Mouse (Mus musculus): ENCODE data around the gene Zfp112. TPM values are rescaled to one million over a fixed set of nuclear protein-coding genes. Genes with fewer than 3 reads are reported as not detected.

Zfp112 gene
- polyA plus RNA-seq, 1 experiment from 2014 or later: 0.76 TPM

DNA sequence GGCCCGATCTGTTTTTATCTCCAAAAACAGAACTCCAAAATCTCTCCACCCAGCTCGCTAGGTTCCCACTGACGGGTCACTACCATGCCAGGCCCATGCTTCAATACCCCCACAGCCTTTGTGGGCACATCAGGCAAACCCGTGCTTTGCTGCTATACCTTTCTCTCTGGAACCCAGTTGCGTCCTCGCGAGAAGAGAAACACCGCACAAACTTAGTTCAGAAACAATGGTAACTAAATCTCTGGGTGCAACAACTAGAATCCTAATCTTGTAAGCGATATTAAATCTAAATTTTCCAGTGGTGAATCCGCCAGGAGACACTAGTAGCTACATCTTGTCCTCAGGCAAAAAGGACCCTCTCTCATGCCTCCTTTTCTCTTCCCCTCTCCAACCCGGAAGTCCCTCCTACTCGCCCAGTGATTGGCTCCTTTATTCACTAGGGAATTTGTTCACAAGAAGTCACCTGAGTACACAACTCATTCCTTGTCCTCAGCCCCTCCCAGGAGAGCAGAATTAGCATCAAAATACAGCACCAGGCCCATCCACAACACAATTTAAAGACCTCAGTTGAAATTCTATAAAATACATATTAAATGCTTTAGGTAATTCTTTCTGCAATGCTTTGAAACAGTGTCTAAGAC, 24.5 kb upstream of the Zfp112 start:
- 92% methylated on average over 12 of the region's 12 CpGs for whole genome bisulfite sequencing (ENCODE audit: insufficient replicate concordance)
- peak; percentile 5 for DNase-seq
- Histone ChIP-seq H3K36me3 (replicated peaks; ENCODE audit: insufficient read depth, low read length) (peaks cover 8% of the 10 kb centered on the region; the same call in 1 of the 2 replicates), H3K4me3 (ENCODE audit: low read depth, low read length) (no peak overlapping the region), H3K27ac (ENCODE audit: low read depth) (no peak overlapping the region), H3K9me3 (ENCODE audit: low read length) (no peaks in the 10 kb centered on the region), H3K4me2 (ENCODE audit: low read depth, low read length) (no peak overlapping the region), H3K4me1 (ENCODE audit: insufficient read depth) (peaks cover 10% of the 10 kb centered on the region), H3K27me3 (ENCODE audit: insufficient read depth, low read length) (no peaks in the 10 kb centered on the region), H3K9ac (replicated peaks) (no peak overlapping the region)
- no peak for ATAC-seq
- TF ChIP-seq CTCF (IDR thresholded peaks at IDR 0.05; ENCODE audit: low read depth) (no peak), EP300 (IDR thresholded peaks at IDR 0.05; ENCODE audit: low read depth) (no peak)

DNA sequence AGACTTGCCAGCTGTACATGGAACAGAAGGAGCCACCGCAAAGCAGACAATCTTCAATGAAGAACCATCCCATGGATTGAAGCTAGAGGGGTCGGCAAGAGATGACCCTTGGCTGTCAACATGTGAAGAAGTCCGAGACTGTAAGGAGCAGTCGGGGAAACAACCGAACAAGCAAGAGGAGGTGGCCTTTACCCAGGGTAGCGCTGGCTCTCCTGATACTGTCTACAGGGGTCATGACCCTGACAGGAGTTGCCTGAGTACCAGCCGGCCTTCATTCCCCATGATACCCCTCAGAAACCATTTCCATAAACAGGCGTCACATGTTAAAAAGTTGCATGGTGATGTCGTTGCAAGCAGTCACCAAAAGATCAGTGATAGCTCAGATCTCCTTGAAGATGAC, 7.7 kb upstream of the Zfp112 start:
- H3K4me3 ChIP-seq (ENCODE audit: low read depth, low read length): no peak overlapping the region
- no peaks in the 10 kb centered on the region for H3K27me3 ChIP-seq (ENCODE audit: insufficient read depth, low read length)
- ATAC-seq: no peak
- H3K9me3 ChIP-seq (ENCODE audit: low read length): peaks cover 73% of the 10 kb centered on the region
- H3K9ac ChIP-seq (replicated peaks): no peak overlapping the region
- 91% methylated on average over 9 of the region's 9 CpGs for WGBS (ENCODE audit: insufficient replicate concordance)
- H3K4me2 ChIP-seq (ENCODE audit: low read depth, low read length): no peak overlapping the region
- no peak for DNase-seq
- H3K36me3 ChIP-seq (replicated peaks; ENCODE audit: insufficient read depth, low read length): peaks cover 76% of the 10 kb centered on the region
- H3K27ac ChIP-seq (ENCODE audit: low read depth): no peak overlapping the region
- TF ChIP-seq EP300 (IDR thresholded peaks at IDR 0.05; ENCODE audit: low read depth) (no peak), CTCF (IDR thresholded peaks at IDR 0.05; ENCODE audit: low read depth) (no peak)
- no peaks in the 10 kb centered on the region for H3K4me1 ChIP-seq (ENCODE audit: insufficient read depth)

DNA sequence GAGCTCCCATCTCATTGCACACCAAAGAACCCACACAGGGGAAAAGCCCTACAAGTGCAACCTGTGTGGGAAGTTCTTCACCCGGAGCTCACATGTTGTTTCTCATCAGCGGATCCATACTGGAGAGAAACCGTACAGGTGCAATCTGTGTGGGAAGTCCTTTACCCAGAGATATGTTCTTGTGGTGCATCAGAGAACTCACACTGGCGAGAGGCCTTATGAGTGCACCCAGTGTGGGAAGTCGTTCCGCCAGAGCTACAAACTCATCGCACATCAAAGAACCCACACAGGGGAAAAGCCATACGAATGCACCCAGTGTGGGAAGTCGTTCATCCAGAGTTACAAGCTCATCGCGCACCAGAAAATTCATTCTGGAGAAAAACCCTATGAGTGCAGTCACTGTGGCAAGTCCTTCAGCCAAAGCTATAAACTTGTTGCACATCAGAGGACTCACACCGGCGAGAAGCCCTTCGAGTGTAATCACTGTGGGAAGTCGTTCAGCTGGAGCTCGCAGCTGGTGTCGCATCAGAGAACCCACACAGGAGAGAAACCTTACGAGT, 6.9 kb upstream of the Zfp112 start:
- no peak overlapping the region for H3K4me2 ChIP-seq (ENCODE audit: low read depth, low read length)
- H3K27ac ChIP-seq (ENCODE audit: low read depth): no peak overlapping the region
- H3K4me1 ChIP-seq (ENCODE audit: insufficient read depth): no peaks in the 10 kb centered on the region
- no peaks in the 10 kb centered on the region for H3K27me3 ChIP-seq (ENCODE audit: insufficient read depth, low read length)
- H3K4me3 ChIP-seq (ENCODE audit: low read depth, low read length): no peak overlapping the region
- ATAC-seq: no peak
- H3K9ac ChIP-seq (replicated peaks): no peak overlapping the region
- WGBS (ENCODE audit: insufficient replicate concordance): 91% methylated on average over 18 of the region's 18 CpGs
- H3K36me3 ChIP-seq (replicated peaks; ENCODE audit: insufficient read depth, low read length): peaks cover 74% of the 10 kb centered on the region
- DNase-seq: no peak
- TF ChIP-seq CTCF (IDR thresholded peaks at IDR 0.05; ENCODE audit: low read depth) (no peak), EP300 (IDR thresholded peaks at IDR 0.05; ENCODE audit: low read depth) (no peak)
- H3K9me3 ChIP-seq (ENCODE audit: low read length): peaks cover 75% of the 10 kb centered on the region

DNA sequence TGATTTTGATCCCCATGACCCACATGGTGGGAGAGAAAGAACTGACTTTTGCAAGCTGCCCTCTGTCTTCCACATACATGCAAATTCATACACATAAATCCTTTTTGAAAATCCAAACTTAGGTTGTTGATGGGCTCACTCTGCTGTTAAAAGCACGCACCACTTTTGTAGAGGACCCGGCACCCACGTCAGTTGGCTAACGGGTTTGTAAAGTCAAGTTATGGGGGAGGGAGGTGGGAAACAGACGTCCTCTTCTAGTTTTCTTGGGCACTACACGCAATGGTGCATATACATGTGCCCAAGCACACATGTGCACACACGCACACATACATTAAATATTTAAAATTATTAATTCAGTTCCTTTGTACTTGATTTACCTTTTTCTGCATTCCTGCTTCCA, 1.3 kb upstream of the Zfp112 start:
- WGBS (ENCODE audit: insufficient replicate concordance): 87% methylated on average over 7 of the region's 7 CpGs
- TF ChIP-seq EP300 (IDR thresholded peaks at IDR 0.05; ENCODE audit: low read depth) (no peak), CTCF (IDR thresholded peaks at IDR 0.05; ENCODE audit: low read depth) (no peak)
- no peak for ATAC-seq
- Histone ChIP-seq H3K4me3 (ENCODE audit: low read depth, low read length) (no peak overlapping the region), H3K27me3 (ENCODE audit: insufficient read depth, low read length) (no peaks in the 10 kb centered on the region), H3K4me2 (ENCODE audit: low read depth, low read length) (no peak overlapping the region), H3K36me3 (replicated peaks; ENCODE audit: insufficient read depth, low read length) (peaks cover 18% of the 10 kb centered on the region), H3K9ac (replicated peaks) (no peak overlapping the region), H3K4me1 (ENCODE audit: insufficient read depth) (peaks cover 4% of the 10 kb centered on the region; the same call in 1 of the 2 replicates), H3K27ac (ENCODE audit: low read depth) (no peak overlapping the region), H3K9me3 (ENCODE audit: low read length) (peaks cover 32% of the 10 kb centered on the region)
- DNase-seq: no peak

DNA sequence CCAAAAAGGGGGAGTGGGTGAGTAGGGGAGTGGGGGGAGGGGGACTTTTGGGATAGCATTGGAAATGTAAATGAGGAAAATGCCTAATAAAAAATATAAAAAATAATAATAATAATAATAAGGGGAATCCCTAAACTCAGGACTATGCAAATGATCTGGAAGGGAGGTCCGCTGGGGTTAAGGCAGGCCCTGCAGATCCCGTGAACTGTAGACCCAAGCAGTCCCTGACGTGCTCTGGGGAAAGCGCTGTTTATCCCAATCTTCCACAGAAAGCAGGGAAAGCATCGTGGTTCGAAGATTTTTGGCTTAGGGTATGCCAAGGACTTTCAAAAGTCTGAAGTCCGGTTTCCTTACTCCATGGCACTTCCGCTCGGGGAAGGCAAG, 350 bp upstream of the Zfp112 start:
- DNase-seq (no peak), ATAC-seq (no peak; the same call in 1 of the 2 replicates)
- peak overlapping the region; percentile 87 for H3K27ac ChIP-seq (ENCODE audit: low read depth)
- 22% methylated on average over 9 of the region's 9 CpGs for WGBS (ENCODE audit: insufficient replicate concordance)
- no peaks in the 10 kb centered on the region for H3K27me3 ChIP-seq (ENCODE audit: insufficient read depth, low read length)
- TF ChIP-seq CTCF (IDR thresholded peaks at IDR 0.05; ENCODE audit: low read depth) (no peak), EP300 (IDR thresholded peaks at IDR 0.05; ENCODE audit: low read depth) (no peak)
- peaks cover 22% of the 10 kb centered on the region for H3K9me3 ChIP-seq (ENCODE audit: low read length)
- peaks cover 9% of the 10 kb centered on the region for H3K36me3 ChIP-seq (replicated peaks; ENCODE audit: insufficient read depth, low read length)
- H3K4me1 ChIP-seq (ENCODE audit: insufficient read depth): peaks cover 4% of the 10 kb centered on the region; the same call in 1 of the 2 replicates
- H3K4me3 ChIP-seq (ENCODE audit: low read depth, low read length): peak overlapping the region; percentile 56
- peak overlapping the region; percentile 79 for H3K4me2 ChIP-seq (ENCODE audit: low read depth, low read length)
- H3K9ac ChIP-seq (replicated peaks): no peak overlapping the region; the same call in 1 of the 2 replicates

DNA sequence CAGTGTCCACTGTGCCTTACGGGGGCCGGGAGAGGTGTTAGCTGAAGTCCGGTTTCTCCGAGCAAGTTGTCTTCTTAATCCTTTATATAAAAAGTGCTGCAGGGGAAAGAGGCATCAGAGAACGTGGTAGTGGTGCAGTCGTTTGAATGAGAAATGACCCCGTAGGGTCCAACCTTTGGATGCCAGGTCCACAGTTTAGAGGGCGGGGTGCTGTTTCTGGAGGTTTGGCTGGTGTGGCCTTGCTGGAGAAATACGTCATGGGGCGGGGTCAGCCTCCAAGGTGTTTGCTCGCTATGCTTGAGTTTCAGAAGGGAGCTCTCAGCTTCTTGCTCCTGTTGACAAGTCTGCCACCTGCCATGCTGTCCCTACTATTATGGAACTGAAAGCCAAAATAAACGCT, 887 bp downstream of the Zfp112 start:
- H3K27me3 ChIP-seq (ENCODE audit: insufficient read depth, low read length): no peaks in the 10 kb centered on the region
- peak overlapping the region; percentile 79 for H3K4me2 ChIP-seq (ENCODE audit: low read depth, low read length)
- ATAC-seq: peak; percentile 60
- H3K36me3 ChIP-seq (replicated peaks; ENCODE audit: insufficient read depth, low read length): peaks cover 1% of the 10 kb centered on the region; the same call in 1 of the 2 replicates
- peak overlapping the region; percentile 56 for H3K4me3 ChIP-seq (ENCODE audit: low read depth, low read length)
- peak; percentile 76 for DNase-seq
- peaks cover 11% of the 10 kb centered on the region for H3K9me3 ChIP-seq (ENCODE audit: low read length)
- H3K4me1 ChIP-seq (ENCODE audit: insufficient read depth): peaks cover 4% of the 10 kb centered on the region; the same call in 1 of the 2 replicates
- H3K9ac ChIP-seq (replicated peaks): peak overlapping the region; percentile 76
- peak overlapping the region; percentile 87 for H3K27ac ChIP-seq (ENCODE audit: low read depth)
- TF ChIP-seq CTCF (IDR thresholded peaks at IDR 0.05; ENCODE audit: low read depth) (no peak), EP300 (IDR thresholded peaks at IDR 0.05; ENCODE audit: low read depth) (no peak)
- WGBS (ENCODE audit: insufficient replicate concordance): 15% methylated on average over 12 of the region's 12 CpGs

All from liver, postnatal 0 days (tissue).